Mouse (Mus musculus) urinary bladder, postnatal 4 days (tissue): Measurements from ENCODE around the gene Rab43.

Source experiments
- DNase-seq, 2 experiments: peaks; one replicate each; pipeline ENCODE4 v3.0.0; 2021 to 2022; ENCODE audit warnings: low spot score in 2 of 2

Rab43 gene

DNA sequence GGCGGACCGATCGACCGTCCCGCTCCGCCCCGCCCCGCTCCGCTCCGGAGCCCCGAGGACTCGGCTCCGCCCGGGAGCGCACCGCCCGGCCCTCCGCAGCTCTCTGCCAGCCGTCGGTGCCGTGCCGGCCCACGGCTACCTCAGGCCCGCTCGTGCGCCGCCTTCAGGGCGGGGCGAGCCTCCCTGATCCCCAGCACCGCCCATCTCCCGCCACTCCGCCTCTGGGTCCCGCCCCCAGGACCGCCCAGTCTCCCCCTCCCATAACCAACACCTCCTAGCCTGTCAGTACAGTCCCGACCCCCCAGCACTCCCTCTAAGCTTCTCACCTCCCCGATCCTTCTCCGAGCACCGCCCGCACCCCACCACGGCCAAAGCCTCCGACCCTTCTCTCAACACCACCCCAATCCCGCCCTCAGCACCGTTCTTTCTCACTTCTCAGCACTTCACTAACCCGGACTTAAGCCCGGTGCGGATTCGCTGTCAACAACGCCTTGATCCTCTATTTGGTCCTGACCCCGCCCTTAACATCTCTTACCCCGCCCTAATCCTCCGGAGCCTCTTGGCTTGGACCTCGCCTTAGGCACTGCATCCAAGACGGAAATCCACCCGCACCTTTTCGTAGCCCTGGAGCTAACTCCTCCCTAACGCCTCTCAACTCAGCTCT, at the start of gene Rab43:
Rab43 (minus strand) TSS at position 490 of the 664 bp plus-strand sequence.
- DNase-seq: peak; percentile 91 to 94

DNA sequence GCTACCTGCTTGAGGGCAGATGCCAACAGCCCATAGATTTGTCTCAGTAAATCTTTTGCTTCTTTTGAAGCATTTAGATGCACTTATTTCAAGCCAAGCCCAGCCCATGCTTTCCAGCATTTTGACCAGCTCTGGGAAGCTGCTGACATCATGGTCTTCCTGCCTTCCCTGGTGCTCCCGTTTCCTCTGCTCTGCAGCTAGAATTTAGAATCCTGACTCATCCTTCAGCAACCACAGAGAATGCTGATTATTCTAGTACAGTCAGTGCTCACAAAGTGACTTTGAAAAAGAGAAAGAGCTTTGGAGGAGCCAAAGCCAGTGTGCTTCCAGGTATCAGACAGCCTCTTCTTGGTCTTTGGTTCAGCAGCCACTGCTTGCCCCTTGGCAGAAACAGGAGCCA, 45.1 kb upstream of the Rab43 start:
- no peak for DNase-seq

DNA sequence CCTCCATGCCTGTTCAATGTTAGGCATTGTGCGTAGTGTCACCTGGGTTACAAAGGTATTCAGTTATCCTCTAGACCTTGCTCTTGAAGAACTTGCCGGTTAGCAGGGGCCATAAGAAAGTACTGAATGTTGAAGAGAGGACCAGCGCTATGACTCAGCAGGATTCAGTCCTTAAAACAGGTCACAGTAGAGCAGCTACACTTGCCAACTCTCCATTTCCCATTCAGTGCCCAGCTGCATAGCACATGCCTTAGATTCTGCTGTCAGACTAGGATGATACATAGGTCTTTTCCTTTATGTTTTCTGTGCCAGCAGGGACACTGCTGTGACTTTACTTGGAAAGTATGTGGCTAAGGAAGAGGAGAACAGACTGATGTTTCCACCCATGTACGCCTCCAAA, 41.5 kb upstream of the Rab43 start:
- DNase-seq: no peak

DNA sequence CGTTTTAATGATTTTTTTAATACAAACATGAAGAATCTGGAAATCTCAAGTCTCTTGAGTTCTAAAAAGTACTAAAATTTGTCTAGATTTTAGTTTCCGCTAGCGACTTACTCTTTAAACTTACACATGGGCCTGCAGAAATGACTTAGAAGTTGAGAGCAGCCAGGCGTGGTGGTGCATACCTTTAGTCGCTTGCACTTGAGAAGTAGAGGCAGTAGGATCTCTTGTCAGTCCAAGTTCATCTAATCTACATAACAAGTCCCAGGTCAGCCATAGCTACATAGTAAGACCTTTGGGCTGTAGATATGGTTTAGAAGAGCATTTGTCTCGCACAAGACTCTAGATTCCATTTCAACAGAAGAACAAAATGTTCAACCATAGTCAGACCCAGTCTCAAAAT, 39.9 kb upstream of the Rab43 start:
- DNase-seq: no peak

DNA sequence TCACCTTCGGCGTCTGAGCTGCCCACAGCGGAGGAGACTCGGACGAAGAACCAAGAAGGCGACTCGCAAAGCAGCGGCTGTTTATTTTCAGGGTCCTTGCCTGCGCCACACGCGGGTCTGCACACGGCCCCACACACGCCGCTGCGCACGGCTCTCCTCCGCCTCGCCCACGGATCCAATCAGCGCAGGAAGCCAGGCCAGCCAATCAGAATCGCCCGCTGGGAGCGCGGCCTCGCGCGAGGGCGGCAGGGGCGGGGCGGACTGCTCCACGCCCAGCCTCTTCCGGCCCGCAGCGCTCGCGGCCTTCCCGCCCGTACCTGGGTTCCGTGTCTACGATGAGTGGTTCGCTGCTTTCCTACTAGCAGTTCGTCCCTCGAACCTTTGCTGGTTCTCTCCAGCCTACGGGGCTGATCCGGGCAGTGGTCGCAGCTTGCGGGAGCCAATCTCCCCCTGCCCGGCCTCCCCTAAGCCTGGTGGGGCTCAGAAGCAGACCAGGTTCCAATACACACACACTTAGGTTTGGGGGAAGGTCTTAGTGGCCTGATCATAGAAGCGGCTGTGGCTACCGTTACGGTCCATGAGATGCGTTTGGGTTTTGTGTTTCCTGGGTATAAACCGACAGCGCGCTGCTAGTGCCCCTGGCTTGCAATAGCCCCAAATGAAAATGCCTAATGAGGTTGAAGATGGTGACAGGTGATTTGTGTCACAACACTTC, 39.1 kb upstream of the Rab43 start, which contains the start of gene Cnbp:
Cnbp (minus strand) TSS at position 207 of the 715 bp plus-strand sequence.
- peak; percentile 96 to 98 for DNase-seq

DNA sequence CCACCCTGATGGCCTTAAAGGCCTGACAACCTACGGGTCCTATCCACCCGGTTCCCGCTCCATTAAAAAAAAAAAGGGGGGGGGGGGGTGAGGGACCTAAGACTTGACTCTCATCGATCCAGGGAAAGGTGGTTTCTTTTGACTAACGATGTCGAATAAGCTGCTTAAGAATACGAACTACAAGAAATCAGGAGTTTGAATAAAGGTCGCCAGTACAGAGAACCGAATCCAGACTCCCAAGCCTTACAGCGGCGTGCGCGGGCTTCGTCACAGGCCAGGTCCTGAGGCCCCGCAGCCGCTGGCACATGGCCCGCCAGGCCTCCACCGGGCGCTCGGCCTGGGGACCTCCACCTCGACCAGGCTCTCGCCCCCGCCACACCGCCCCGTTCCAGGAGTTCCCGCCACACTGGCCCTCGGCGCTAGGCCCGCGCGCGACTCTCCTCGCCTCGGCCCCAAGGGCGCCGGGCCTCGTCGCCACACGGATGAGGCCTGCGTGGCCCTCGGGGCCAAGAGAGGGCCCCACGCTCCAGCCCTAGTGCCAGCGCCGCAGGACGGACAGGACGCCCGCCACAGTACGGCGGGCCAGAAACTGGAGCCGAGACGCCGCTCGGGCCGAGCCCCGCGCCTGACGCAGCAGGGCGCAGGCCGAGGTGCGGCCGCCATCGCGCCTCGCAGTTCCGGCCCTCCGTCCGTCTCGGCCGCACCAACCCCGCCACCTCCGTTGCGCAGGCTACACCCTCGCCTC, 38.4 kb upstream of the Rab43 start:
- peak; percentile 57 to 66 for DNase-seq

DNA sequence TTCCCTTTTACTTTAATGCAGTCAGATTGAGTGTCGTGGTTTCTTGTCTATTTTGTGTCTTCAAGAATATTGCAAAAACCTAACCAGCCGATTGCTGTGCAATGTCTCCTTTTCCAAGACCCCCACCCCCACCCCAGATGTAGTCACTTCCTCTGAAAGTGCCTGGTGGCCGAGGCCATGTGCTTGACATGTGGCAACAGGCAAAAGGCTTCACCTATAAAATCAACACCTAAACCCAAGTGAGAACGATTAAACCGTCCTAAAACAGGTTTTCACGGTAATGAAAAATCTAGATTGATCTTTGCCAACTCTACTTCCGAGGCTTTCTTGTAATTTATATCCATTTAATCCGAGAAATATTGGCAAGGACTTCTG, 37.8 kb upstream of the Rab43 start:
- DNase-seq: no peak

DNA sequence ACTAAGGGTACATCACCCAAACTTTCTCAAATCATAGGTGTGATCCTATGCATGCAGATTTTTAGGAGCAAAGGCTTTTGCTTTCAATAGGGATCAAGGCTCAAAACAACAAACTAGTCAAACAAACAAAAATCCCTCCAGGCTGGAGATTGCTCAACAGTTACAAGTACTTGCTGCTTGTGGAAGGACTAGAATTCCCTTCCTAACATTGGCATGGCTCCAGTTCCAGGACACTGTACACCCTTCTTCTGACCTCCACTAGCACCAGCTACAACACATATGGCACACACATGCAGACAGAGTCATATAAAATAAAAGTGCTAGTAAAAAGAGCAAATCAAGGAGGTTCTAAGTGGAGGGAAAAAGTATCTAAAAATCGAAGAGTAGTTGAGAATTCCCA, 34.8 kb upstream of the Rab43 start:
- DNase-seq: no peak

DNA sequence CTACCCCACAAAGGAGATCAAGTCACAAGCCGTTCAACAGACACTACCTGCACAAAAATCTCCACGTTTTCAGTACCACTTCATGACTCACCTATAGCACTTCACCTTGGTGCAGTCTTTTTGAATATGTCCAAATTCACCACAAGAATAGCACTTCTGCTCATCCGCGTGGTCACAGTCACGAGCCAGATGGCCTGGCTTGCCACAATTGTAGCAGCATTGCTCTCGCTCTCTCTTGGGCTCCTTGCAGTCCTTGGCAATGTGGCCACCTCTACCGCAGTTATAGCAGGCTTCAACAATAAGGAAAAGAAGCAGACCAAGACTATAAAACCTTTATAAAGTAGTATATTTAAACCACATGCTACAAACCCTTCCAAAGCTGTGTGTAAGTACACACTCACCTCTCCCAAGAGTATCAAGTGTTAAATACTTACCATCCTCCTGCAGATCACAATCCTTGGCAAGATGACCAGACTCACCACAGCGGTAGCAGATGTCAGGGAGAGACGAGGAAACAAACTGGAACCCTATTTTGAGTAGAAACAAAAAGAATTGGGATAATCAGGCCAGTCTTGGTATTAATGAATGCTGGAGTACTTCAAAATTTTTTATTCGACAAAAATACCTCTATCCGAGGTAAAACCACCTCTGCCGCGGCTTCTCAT, 33.2 kb upstream of the Rab43 start:
- no peak for DNase-seq

DNA sequence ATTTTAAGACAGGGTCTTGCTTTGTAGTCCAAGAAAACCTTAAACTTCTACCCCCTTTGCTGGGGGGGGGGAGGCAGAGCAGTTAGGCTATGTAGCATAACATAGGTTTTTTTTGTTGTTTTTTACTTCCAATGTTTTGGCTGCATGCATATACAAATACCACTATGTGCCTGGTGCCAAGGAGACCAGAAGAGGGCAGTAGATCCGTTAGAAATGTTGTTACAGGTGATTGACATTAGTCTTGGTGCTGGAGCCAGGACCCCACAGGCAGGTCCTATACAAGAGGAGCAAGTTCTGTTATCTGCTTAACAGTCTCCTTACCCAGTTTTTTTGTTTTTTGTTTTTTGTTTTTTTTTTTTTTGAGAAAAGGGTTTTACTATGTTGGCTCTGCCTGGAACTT, 30.3 kb upstream of the Rab43 start:
- DNase-seq: no peak

DNA sequence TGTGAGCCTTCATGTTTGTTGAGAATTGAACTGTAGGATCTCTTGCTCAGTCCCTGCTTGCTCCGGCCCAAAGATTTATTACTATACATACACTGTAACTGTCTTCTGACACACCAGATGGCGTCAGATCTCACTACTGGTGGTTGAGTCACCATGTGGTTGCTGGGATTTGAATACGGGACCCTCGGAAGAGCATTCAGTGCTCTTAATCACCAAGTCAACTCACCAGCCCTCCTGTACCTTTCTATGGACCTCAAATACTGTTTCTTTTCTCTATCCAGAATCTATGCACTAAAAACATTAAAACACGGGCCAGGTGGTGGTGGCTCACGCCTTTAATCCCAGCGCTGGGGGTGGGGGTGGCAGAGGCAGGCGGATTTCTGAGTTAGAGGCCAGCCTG, 29.7 kb upstream of the Rab43 start:
- DNase-seq: no peak

DNA sequence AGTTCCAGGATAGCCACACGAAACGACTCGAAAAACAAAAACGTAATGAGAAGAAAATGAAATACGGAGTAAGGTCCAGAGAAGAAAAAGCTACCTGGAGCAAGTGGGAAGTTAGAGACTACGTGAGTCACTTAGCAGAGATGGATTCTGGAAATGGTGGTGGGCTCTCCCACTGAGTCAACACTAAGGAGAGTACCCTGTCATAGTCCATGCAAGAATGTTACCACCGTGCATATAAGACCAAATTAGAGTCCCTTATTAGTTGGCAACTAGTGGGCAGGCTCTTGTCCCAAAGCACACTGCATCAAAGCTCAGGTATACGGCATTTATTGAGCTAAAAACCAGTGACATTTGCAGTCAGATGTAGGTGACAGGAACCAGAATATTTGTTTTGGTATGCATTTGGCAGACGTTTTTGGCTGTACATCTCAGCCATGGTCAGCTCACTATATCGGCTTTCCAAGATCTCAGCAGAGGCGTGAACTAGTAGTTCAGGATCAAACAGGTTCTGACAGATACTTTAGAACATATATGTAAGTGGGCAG, 27.9 kb upstream of the Rab43 start:
- DNase-seq: no peak

DNA sequence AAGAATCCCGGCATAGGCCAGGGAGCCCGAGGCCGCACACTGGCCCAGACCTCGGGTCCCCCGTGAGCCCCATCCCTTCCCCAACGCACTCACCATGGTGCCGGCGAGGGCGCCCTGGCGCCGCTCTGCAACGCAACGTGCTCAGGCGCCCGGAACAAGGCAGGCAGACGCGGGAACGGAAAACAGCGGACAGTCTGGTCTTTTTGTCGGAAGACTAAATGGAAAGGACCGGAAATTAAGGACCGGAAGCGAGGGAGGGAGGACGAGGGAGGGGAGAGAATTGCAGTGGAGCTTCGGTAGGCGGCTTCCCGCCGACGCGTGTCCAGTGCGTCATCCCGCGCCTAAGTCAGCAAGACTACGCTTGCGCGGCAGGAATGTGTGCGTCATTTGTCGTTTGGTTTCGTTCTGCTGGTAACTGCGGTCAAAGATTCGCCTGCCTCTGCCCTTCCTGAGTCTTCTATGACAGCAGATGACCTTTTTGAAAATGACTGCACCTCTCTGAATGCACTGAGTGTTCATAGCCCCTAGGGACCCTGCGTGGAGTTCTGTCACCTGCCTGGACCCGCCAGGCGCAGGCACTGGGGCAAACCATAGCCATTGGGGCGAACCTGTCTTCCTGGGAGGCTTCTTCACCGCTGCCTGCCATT, 26.7 kb upstream of the Rab43 start, which contains the start of gene Isy1:
Isy1 (minus strand) TSS at position 248 of the 647 bp plus-strand sequence.
- peak; percentile 90 to 93 for DNase-seq

DNA sequence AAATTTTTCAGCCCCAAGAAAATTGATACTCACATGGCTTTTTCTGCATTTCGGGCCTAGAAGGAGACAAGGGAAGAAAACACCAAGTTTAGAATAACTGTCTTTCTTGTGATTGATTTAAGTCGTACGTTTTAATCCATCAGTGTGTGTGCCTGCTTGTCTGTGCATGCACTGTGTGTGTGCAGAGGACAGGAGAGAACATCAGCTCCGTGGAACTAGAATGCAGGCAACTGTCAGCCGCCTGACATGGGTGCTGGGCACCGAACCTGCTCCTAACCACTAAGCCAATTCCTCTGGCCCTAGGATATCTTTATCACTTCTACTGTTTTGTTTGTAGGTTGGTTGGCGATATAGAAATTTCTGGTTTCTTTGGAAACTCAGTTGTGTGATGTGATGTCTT, 23.7 kb upstream of the Rab43 start, which contains the start of gene Gm45140:
Gm45140 (minus strand) TSS at position 101 of the 400 bp plus-strand sequence.
- no peak for DNase-seq

DNA sequence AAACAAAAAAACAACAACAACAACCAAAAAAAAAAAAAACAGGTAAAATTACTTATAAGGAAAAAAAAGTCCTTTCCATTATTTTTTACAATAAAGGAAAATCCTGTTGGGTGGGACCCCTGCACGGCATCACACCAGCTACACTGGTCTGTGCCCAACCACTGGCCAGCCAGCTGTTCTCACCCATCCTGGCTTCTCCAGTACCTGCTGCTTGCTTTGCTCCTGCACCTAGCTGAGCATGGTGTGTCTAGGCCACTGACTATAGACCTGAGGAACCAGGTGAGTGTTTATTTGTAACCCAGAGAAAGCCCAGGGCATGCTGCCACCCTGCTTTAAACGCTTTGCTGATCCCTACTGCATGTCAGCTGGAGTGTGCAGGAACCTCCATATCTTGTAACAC, 8.4 kb upstream of the Rab43 start:
- DNase-seq: no peak

DNA sequence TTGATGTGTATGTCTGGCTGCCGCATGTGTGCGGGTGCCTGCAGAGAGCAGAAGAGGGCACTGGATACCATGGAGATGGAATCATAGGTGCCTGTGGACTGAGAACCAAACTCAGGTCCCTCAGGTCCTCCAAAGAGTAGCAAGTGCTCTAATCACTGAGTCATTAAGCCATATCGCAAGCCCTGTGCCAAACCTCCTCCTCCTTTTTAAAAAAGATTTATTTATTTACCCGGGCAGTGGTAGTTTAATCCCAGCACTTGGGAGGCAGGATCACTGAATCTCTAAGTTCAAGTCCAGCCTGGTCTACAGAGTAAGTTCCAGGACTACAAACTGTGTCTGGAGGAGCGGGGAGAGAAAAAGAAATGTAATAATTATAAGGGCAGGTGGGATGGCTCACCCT, 2.5 kb upstream of the Rab43 start:
- DNase-seq: no peak

DNA sequence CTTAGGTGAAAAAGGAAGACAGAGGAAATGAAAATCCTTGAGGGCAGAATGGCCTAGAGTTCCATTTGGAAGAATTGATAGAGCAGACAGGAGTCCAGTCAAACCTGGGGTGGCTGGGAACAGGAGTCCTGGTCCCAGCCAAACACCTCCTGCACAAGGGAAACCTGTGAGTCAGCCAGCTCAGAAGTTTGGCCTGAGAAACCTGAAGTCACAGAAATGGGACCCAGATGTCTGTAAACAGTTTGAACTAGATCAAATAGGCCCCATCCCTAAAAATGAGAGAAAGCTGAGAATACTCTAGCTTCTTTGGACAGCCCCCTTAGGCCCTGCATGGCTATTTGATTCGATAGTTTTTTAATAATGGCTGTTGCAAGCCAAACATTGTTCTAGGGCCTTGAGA, 692 bp upstream of the Rab43 start:
- peak in 1 of 2 experiments; percentile 46 for DNase-seq

DNA sequence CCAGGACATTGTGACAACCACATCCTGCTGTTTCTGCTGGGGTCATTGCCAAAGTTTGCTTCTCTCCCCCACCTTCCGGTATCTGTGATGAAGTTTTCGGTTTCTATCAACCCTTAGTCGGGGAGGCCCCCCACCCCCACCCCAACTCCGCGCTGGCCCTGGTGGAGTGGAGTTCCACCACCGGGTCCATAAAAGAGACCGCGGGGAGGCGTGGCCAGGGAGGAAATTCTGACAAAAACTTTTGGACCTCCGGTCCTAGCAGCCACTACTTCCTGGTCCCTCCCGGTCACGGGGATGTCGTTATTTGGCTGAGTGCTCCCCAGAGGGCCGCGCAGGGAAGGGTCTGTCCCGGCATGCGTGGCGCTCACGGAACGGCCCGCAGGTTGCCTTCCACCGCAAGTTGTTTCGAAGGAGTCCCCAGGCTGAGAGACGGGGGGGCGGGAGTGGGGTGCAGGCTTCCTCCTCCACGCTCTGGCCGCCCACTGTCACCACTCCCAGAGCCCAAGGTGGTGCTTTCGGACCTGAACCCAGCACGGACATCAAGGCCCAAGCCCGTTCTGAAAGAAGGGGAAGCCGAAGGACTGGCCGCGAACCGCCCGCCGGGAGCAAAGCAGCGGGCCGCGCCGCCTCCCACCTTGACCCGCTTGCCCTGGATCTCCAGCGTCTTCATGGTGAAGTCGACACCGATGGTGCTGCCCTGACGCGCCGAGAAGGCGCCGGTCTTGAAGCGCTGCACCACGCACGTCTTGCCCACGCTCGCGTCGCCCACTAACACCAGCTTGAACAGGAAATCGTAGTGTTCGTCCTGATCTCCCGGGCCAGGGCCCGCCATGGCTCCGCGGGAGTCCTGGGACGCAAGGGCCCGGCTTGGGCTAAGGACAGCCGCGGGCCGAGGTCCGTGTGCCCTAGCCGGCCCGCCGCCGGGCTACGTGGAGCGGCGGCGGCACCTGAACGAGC, 973 bp downstream of the Rab43 start:
- peak; percentile 48 to 69 for DNase-seq

DNA sequence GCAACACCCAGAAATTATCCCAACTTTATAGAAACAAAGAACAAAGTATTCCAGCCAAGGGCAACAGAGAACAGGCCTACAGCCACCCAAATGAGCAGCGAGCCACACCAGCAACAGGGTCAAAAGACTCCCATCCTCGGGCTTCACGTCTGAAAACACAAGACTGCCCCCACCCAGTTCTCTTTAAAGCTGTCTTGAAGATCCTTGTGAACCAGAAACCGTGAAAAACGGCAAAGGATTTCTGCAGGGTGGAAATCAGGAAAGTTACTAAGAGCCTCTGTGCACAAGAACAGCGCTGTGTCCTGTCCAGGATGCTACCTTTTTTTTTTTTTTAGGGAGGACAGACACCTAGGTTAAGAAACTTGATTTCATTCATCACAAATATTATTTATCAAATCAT, 1.7 kb downstream of the Rab43 start:
- DNase-seq: no peak

DNA sequence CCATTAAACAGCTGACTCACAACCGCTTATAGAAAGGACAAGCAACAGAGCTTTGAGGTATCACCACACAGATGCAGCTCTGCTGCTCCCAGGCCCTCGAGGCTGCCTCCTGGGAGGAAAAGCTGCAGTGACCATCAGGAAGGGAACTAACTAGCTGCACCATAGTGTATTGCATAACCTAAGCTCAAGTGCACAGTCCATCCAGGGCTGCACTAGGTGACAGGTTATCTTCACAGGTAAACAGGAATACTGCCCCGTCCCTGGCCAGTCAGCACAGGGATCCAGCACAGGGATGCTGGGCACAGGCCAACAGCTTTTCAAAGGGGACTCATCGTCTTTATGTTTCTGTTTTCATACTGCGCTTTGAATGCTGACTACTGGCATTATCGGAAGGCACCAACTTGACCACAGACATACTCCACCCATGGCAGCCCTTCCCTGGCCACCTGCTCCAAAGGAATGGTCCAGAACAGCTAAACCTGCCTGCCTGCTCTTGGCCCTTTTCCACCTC, 2.3 kb downstream of the Rab43 start:
- DNase-seq: peak in 1 of 2 experiments; percentile 52
